ENCODE assay signal across 1 mouse cellular context in genomic region chr4:127211318-127211717, GRCm38 (mm10).
TF ChIP-seq lines count a peak whose summit lies in the region.

No protein-coding gene starts in this region.

TF ChIP-seq in CH12.LX, 34 proteins besides CTCF, POLR2A, EP300 and RAD21:
- TF ChIP-seq MAX (IDR thresholded peaks at IDR 0.05; ENCODE audit: low read length) (no peak), IRF4 (IDR thresholded peaks at IDR 0.05; ENCODE audit: low read depth, low read length) (no peak; the same call in 1 of the 2 replicates), BHLHE40 (IDR thresholded peaks at IDR 0.05; ENCODE audit: low read depth, low read length) (peak; percentile 34; the same call in 1 of the 2 replicates), MEF2A (IDR thresholded peaks at IDR 0.05; ENCODE audit: borderline replicate concordance, low read depth, low read length) (0 out of 2 replicates have a peak, but pooled peaks have one; percentile 14)
